Mouse (Mus musculus) spleen, postnatal 4 days (tissue): Measurements from ENCODE around the gene Rdh7.
"Not testable (repeated sequence)": the region's sequence is repeated elsewhere in the genome, so short reads cannot be mapped to it uniquely, and the experiment has no call there.

Experiments used
- DNase-seq, 2 experiments: peaks; one replicate each; pipeline ENCODE4 v3.0.0; 2022; ENCODE audit warnings: low spot score in 2 of 2

Gene Rdh7

DNA sequence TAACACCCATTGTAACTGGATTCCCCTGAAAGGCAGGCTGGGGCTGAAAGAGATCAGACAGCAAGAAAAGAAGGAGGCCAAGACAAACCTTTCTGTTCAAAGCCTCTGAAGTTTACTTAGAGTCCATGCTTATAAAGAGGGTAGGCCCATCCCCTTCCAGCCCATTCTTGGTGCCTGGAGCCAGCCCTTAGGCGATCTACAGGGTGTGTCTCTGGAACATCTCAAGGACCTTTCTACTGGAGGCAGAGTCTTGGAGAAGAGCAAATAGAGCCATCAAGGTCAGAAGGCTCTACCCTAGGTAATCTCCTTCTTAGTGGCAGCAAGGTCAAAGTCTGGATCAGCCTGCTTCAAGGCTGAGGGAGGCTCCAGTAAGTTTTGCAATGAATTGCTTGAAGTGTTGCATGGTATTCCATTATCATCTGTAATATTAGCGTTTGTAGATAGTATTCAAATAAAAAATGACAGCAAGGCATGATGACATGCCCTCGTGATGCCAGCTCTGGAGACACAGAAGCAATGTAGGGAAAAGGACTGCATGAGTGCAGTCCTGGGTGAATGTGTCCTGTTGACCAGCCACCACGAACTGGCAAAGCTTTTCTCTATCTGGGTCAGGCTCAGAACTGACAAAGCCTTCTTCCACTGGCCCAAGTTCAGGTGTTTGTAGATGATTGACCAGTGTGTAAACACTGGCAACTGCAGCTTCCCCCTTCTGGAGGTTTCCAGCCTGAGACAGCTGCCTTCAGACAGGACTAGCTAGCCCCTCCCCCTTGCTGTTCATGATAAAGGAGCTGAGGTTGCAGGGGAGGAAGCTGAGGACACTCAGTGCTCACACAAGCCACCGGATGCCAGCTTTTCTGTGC lies 4.8 kb upstream of the Rdh7 start:
- not testable (repeated sequence) for DNase-seq

DNA sequence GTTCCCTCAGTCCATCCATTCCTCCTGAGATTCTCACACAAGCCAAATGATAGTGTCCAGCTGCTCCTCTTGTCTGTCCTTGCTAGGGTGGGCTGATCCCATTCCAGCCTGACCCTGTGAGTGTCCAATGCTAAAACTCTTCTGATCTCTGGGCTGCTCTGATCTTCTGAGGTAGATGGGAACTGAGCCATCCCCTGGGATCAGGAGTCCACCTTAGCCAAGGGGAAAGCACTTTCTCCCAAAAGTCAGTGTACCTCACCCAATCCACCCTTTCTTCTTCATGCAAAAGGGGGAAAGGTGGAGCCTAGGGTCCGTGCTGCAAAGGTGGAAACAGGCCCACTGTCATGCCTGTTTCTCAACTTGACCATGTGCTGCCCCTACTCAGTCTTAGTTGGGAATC lies 2.9 kb upstream of the Rdh7 start:
- DNase-seq, result no peak

DNA sequence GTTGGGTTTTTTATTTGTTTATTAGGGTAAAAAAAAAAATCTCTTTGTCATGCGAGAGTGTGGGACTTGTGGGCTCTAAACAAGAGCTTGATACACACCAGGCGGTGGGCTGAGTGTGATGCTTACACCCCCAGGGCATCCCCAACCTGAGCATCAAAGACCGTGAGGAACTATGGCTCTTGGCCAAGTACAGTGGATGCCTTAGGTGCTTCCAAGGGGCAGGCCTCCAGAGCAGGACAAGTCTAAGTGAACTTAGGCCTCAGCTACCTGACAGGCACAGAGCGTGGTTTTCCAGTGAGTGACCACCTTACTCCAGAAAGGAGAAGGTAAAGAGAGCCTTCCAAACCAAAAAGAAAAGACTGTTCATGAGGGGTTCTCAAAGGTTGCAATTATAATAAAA lies 1.6 kb downstream of the Rdh7 start:
- no peak for DNase-seq

DNA sequence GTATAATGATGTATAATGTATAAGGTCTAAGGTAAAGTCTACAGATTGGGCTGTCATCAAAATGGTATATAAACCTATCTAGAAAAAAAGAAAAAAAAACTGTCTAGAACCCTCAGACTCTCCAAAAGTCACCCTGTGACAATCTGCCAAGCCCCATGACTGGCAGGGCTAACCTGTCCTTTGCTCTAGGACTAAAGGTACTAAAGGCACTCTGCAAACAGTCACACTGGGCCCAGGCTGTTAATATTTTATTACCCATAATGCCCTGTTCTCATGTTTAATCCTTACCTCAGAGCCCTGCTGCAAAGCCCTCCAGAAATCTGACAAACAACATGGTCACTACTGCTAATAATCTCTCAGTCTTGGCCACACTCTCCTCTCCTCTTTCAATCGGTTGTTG lies 2.1 kb downstream of the Rdh7 start:
- no peak for DNase-seq

DNA sequence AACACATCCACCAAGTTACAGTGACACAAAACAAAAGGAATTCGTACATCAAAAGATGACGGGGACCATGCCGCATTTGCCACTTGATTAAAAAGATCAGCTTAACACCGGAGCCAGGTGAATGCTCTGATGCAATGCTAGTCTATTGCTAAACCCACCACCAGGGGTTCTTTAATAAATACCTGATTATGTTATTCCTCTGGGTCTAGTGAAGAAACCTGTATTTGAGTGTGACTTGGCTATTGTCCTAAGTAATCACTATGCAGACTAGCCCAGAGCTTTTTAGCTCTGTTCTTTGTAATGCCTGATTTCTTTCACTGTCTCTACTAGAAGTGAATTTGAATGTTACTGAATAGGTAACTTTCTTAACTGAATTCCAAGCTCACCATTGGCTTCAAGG lies 7.6 kb downstream of the Rdh7 start:
- no peak for DNase-seq

DNA sequence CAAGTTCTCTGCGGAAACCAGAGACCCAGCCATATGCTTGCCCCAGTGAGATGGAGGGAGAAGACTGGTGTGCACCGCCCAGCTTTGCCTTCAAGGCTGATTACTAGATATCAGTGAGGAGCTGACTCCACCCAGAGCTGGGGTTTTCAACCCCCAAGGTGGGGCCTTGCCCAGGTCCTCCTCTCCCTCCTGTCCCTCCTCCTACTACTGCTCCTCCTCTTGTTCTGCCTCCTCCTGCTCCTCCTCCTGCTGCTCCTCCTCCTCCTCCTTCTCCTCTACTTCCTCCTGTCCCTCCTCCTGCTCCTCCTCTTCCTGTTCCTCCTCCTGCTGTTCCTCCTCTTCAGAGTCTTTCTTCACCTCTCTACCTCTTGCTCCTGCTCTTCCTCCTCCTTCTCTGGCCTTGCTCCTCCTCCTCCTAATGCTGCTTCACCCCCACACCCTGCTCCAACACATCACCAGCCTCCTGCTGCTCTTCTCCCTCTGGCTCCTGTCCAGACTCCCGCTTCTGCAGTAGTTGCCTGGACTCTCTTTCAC lies 9.4 kb downstream of the Rdh7 start:
- DNase-seq, result no peak

DNA sequence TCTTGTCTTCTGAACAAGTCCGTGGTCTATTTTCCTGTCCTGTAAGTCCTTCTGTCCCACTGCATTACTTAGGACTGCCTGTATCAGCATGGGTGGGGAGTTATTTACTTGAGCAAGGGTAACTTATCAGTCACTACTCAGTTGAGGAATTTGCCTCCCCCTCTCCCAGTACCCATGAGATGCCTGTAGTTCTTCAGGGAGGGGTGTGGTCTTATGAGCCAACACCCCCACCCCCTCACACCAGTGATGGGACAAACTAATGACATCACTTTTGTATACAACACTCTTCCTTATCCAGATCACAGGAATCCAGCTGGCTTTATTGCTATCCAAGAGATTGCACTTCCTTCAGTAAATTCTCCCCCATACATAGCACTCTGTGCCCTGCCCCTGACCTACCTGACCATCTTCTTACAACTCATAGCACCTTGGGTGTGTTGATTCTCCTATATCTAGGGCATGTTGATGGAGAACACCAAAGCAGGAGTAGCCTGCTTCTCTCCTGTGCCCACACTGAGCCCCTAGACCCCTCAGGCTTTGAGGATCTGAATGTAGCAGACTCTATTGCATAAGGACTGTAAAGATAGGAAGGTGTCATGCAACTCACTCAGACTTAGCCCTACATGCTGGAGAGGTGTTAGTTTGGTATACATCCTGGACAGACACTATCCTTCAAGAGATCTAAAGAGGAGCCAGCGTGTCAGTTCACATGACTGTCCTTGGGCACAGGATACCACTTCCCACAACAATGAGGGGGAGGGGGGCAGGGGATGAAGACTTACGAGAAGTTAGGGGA lies 10.2 kb downstream of the Rdh7 start:
- DNase-seq, result no peak

DNA sequence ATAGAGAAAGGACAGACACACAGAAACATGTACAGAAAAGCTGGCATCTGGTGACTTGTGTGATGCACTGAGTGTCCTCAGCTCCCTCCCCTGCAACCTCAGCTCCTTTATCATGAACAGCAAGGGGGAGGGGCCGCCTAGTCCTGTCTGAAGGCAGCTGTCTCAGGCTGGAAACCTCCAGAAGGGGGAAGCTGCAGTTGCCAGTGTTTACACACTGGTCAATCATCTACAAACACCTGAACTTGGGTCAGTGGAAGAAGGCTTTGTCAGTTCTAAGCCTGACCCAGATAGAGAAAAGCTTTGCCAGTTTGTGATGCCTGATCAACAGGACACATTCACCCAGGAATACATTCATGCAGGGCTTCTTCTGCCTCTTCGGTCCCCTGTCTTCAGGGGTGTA lies 10.9 kb downstream of the Rdh7 start:
- no peak for DNase-seq

DNA sequence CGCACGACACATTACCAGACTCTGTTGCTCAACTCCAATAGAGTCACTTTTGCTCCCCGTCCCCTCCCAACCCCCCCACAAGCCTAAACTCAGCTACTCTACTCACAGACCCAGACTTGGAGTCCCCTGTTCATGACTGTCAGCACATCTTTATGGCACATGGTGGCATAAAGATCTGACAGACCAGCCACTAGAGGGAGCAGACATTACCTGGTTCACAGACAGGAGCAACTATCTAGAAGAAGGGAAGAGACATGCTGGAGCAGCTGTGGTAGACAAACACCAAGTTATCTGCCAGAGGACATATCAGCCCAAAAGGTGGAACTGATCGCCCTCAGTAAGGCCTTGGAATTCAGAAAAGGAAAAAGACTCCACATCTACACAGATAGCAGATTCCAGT lies 16.1 kb downstream of the Rdh7 start:
- DNase-seq, result no peak

DNA sequence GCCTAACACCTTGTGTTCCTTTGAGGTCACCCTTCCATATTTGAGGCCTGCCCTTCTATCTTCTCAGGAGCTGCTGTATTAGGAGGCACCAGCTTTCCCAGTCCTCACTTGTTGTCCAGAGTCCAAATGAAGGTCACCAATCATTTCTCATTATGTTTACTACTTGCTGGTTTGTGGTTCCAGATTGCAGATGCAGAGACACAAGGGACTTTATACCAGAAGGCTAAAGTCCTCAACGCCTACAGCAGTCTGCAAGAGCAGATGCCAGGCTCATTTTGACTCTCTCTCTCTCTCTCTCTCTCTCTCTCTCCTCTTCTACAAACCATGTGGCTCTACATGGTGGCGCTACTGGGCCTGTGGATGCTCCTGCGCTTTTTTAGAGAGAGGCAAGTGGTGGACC lies 22.4 kb downstream of the Rdh7 start, which contains the start of gene Rdh16f2:
Gene Rdh16f2, plus strand, starts transcription at position 243 of the 400 bp plus-strand sequence.
- DNase-seq, result no peak

DNA sequence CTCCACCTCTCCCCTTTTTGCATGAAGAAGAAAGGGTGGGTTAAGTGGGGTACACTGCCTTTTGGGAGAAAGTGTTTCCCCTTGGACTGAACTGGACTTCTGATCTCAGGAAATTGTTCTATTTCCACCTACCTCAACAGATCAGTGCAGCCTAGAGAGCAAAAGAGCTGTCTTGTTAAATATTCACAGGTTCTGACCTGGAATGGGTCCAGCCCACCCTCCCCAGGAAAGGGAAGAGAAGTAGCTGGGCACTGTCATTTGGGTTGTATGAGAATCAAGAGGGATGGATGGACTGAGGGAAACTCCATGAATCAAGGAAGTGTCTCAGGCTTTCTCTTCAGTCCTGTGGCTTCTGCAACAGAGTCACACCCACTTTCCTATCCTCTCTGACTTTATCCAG lies 23.7 kb downstream of the Rdh7 start:
- no peak for DNase-seq

DNA sequence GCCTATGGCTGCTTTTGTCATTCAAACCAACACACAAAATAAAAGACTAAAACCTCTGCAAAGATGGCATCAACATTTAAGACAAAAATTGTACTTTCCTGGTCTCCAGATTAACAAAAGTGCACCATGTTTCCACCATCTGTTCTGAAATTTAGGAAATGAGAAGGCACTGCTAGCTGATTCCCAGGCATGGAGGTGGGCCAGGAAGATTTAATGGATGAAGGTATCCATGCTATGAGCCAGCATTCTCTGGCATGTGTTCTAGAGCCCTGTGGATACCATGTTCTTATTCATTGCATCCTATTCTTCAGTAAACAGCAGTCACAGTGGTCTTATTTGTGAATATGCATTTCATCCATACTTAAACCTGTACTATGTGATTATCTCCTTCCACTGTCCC lies 32.2 kb downstream of the Rdh7 start:
- DNase-seq, result no peak

DNA sequence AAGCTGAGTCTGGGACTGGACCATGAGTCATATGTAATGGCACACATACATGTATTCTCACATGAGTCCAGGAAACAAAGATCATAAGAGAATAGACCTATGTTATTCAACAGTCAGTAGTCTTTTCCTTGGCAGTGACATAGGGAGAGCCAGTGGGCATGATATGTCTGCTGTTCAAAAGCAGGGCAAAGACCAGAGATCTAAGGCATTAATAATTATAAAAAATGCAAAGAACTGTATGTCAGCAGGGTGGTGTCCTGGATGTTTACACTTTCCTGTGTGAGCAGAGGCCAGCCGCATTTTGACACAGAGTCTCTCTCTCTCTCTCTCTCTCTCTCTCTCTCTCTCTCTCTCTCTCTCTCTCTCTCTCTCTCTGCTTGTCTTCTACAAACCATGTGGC lies 39.0 kb downstream of the Rdh7 start, which contains the start of gene Rdh19:
Gene Rdh19, plus strand, starts transcription at position 301 of the 400 bp plus-strand sequence.
- no peak for DNase-seq

DNA sequence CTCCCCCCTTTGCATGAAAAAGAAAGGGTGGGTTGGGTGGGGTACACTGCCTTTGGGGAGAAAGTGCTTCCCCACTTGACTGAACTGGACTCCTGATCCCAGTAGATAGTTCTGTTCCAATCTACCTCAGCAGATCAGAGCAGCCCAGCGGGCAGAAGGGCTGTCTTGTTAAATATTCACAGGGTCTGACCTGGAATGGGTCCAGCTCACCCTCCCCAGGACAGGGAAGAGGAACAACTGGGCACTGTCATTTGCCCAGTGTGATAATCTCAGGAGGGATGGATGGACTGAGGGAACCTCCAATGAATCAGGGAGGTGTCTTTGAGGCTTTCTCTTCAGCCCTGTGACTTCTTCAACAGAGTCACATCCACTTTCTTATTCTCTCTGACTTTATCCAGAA lies 40.5 kb downstream of the Rdh7 start:
- DNase-seq, result no peak

DNA sequence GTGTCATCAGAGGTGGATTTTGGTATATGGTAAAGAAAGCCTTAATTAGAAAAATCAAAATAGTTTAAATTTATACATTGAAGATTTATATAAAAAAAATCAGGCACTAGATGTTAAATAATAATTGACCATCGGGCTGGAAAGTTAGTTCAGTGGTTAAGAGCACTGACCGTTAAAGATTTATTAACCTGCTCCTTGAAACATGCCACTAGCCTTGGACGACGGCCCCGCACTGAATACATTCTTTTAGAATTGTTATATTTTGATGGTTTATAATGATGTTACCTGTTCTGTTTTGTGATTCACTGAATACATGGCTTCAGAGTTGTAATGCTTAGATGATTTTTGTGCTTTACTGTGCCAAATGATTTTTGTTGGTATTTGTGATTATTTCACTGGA lies 42.7 kb downstream of the Rdh7 start:
- not testable (repeated sequence) for DNase-seq

DNA sequence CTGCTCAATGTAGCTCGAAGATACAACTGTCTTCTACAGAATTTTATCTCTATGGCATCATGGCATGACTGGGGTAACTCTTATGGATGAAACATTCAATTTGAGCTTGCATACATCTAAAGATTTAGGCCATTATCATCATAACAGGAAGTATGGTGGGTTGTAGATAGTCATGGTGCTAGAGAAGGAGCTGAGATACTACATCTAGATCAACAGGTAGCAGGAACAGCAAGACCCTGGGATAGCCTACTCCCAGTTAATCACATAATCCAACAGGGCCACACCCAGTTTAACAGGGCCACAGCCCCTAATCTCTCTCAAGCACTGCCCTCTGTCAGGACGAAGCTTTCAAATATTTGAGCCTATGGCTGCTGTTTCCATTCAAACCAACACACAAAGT lies 47.8 kb downstream of the Rdh7 start:
- no peak for DNase-seq

DNA sequence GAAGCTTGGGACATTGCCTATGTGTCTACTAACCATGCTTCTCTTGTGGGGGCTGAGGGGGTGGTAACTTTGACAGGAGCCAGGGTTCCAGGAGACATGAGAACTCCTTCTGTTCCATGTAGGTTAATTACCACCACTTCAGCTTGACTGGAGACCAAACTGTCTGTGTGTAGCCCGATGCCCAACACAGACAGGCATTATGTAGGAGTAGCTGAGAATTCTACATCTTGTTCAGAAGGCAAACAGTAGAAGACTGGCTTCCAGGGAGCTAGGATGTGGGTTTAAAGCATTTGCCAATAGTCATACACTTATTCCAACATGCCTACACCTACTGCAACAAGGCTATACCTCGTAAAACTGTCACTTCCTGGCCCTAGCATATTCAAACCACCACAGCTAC lies 50.1 kb downstream of the Rdh7 start:
- DNase-seq, result no peak

DNA sequence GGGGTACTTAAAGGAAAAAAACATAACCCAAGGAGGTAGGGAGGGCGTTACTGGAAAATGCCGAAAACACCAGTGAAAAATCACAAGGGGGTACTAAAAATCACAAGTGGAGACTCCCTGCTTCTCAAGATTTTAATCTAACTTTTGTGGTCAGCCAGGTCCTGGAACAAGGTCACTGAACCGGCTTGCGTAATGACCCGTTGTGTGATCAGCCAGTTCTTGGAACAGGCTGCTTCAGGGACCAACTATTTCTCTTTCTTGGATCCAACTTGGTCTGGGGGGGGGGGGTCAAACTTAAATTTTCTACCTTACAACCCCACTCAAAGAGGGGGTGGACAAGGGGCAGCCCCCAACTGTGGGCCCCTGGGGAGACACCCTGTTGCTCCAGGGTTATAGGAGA lies 50.8 kb downstream of the Rdh7 start:
- not testable (repeated sequence) for DNase-seq

DNA sequence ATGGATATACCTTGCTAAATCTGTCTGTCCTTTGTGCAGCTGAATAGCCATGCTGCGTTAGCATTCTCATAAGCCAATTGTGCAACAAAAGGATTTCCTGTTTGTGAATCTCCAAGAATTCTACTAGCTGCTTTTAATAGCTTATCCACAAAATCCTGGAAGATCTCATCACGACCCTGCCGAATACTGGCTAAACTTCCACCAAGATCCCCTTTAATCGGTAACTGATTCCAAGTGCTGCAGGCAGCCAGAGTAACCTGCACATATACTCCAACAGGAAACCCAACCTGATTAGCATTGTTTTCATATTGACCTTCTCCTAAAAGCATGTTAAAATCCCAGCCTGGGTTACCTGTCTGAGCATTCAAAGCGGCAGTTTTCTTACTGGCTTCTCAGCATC lies 53.3 kb downstream of the Rdh7 start:
- no peak for DNase-seq

DNA sequence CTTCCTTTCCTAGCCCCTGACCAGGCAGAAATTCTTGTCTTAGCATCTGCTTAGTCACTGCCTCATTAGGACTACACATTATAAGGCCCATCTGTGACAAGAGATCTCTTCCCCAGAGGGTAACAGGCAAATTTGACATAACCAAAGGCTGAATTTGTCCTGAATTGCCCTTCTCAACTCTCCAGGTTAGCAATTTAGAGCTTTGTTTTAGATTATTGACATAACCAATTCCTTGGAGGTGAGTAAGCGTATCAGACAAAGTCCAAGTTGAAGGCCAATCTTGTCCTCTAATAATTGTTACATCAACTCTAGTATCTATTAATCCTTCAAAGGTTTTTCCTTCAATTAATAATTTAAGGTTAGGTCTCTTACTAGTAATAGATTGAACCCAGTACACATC lies 54.4 kb downstream of the Rdh7 start:
- not testable (repeated sequence) for DNase-seq
